Mouse (Mus musculus): ENCODE data around the gene Rpl12.

DNA sequence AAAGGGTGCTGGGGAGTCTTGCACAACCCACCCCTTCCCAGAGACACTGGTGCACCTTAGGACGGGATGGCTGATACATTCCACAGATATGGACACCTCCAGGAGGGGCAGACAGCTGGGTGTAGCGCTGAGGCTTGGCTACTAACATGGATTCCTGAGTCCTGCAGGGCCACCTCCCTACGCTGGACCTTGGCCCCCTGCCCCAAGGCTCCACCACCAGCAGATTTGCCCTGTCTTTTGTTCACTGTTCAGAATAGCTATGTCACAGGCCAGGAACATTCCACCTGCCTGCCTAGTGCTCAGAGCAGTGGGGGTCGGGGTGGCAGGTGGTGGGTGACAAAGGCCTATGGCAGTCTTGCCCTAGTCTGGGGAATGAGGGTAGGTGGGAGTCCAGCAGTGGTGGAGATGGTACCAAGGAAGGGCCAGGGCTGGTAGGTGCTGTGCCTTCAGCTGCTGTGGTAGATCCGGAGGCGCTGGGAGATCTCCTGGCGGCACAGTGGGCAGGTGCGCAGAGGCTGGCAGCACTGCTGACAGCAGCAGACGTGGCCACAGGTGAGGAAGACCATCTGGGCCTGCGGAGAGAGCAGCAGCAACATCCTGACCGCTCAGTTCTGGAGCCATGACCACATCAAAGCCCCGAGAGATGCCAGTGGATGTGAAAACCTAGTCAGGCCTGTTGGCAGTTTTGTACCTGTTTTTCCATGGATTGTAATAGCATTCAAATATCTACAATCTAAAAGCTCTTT lies 34.9 kb upstream of the Rpl12 start:
- TF ChIP-seq CTCF (IDR thresholded peaks at IDR 0.05; ENCODE audit: low read depth, low read length): no peak
- TF ChIP-seq POLR2A (IDR thresholded peaks at IDR 0.05; ENCODE audit: borderline replicate concordance, low read depth, low read length): no peak

All from bone marrow macrophage, adult 2 months (primary cell).